Mouse (Mus musculus): ENCODE data around the gene Arhgef16. TPM values are rescaled to one million over a fixed set of nuclear protein-coding genes. Genes with fewer than 3 reads are reported as not detected.
A peak's percentile ranks its signal among the peaks of the same experiment; 100 is the strongest.

Gene Arhgef16
- polyA plus RNA-seq, 1 experiment from 2014 or later = 1.2 TPM

- H3K27ac ChIP-seq = no peak overlapping the region
- no peaks in the 10 kb centered on the region for H3K27me3 ChIP-seq
- H3K9me3 ChIP-seq = no peaks in the 10 kb centered on the region
- no peak overlapping the region for H3K4me2 ChIP-seq
- H3K9ac ChIP-seq = no peak overlapping the region
- ATAC-seq (ENCODE audit: low FRiP score) = no peak
- no peak overlapping the region for H3K4me3 ChIP-seq
- H3K36me3 ChIP-seq = no peaks in the 10 kb centered on the region
- peaks cover 36% of the 10 kb centered on the region for H3K4me1 ChIP-seq (replicated peaks)
- WGBS = 79% methylated on average over 7 of the region's 7 CpGs
These were observed 56.1 kb downstream of the Arhgef16 start for GRCm38 (mm10) chr4:154245342-154245741.

- H3K4me1 ChIP-seq (replicated peaks) = peaks cover 19% of the 10 kb centered on the region
- H3K9ac ChIP-seq = no peak overlapping the region
- H3K27me3 ChIP-seq = 0 out of 2 replicates have a peak, but pooled peaks cover 6% of the 10 kb centered on the region
- no peaks in the 10 kb centered on the region for H3K36me3 ChIP-seq
- no peak overlapping the region for H3K27ac ChIP-seq
- 76% methylated on average over 11 of the region's 11 CpGs for WGBS
- H3K9me3 ChIP-seq = no peaks in the 10 kb centered on the region
- no peak for ATAC-seq (ENCODE audit: low FRiP score)
- no peak overlapping the region for H3K4me2 ChIP-seq
- no peak overlapping the region for H3K4me3 ChIP-seq
These were observed 60.9 kb downstream of the Arhgef16 start for GRCm38 (mm10) chr4:154240608-154241007.

GRCm38 (mm10) chr4:154239199-154239598 is 62.3 kb downstream of the Arhgef16 start:
- Histone ChIP-seq H3K9me3 (no peaks in the 10 kb centered on the region), H3K4me1 (replicated peaks) (peaks cover 19% of the 10 kb centered on the region), H3K27me3 (0 out of 2 replicates have a peak, but pooled peaks cover 6% of the 10 kb centered on the region), H3K27ac (no peak overlapping the region), H3K4me2 (no peak overlapping the region), H3K4me3 (no peak overlapping the region), H3K36me3 (no peaks in the 10 kb centered on the region), H3K9ac (no peak overlapping the region)
- WGBS = 82% methylated on average over 8 of the region's 8 CpGs
- ATAC-seq (ENCODE audit: low FRiP score) = no peak

- no peak overlapping the region for H3K27ac ChIP-seq
- H3K4me2 ChIP-seq = peak overlapping the region; percentile 46
- H3K9me3 ChIP-seq = no peaks in the 10 kb centered on the region
- peaks cover 21% of the 10 kb centered on the region for H3K4me1 ChIP-seq (replicated peaks)
- ATAC-seq (ENCODE audit: low FRiP score) = peak; percentile 70
- WGBS = 4% methylated on average over 9 of the region's 9 CpGs
- peak overlapping the region; percentile 43; the same call in 1 of the 2 replicates for H3K9ac ChIP-seq
- H3K4me3 ChIP-seq = peak overlapping the region; percentile 7; the same call in 1 of the 2 replicates
- 0 out of 2 replicates have a peak, but pooled peaks cover 6% of the 10 kb centered on the region for H3K27me3 ChIP-seq
- no peaks in the 10 kb centered on the region for H3K36me3 ChIP-seq
These were observed 64.2 kb downstream of the Arhgef16 start for GRCm38 (mm10) chr4:154237306-154237705.

- H3K4me1 ChIP-seq (replicated peaks) = peaks cover 25% of the 10 kb centered on the region
- H3K9me3 ChIP-seq = no peaks in the 10 kb centered on the region
- H3K27ac ChIP-seq = no peak overlapping the region
- H3K4me3 ChIP-seq = no peak overlapping the region; the same call in 1 of the 2 replicates
- peak overlapping the region; percentile 46 for H3K4me2 ChIP-seq
- H3K9ac ChIP-seq = peak overlapping the region; percentile 43; the same call in 1 of the 2 replicates
- H3K27me3 ChIP-seq = 0 out of 2 replicates have a peak, but pooled peaks cover 6% of the 10 kb centered on the region
- no peaks in the 10 kb centered on the region for H3K36me3 ChIP-seq
- ATAC-seq (ENCODE audit: low FRiP score) = peak; percentile 67; the same call in 1 of the 2 replicates
- 10% methylated on average over 10 of the region's 10 CpGs for WGBS
These were observed 64.6 kb downstream of the Arhgef16 start for GRCm38 (mm10) chr4:154236893-154237292.

- Histone ChIP-seq H3K4me1 (replicated peaks) (peaks cover 34% of the 10 kb centered on the region), H3K27ac (no peak overlapping the region)
These were observed 65.5 kb downstream of the Arhgef16 start for GRCm38 (mm10) chr4:154236001-154236400.

GRCm38 (mm10) chr4:154232295-154232694 is 69.2 kb downstream of the Arhgef16 start:
- Histone ChIP-seq H3K4me1 (replicated peaks) (peaks cover 30% of the 10 kb centered on the region), H3K9me3 (no peaks in the 10 kb centered on the region), H3K27ac (no peak overlapping the region), H3K36me3 (no peaks in the 10 kb centered on the region), H3K4me3 (no peak overlapping the region), H3K27me3 (no peaks in the 10 kb centered on the region), H3K9ac (no peak overlapping the region), H3K4me2 (no peak overlapping the region)
- WGBS = 69% methylated on average over 4 of the region's 4 CpGs
- ATAC-seq (ENCODE audit: low FRiP score) = no peak

More at GRCm38 (mm10) chr4:154236001-154236400, 65.5 kb downstream of the Arhgef16 start:
- no peak overlapping the region for H3K4me2 ChIP-seq
- WGBS = 70% methylated on average over 3 of the region's 3 CpGs
- H3K9ac ChIP-seq = no peak overlapping the region
- H3K4me3 ChIP-seq = no peak overlapping the region
- 0 out of 2 replicates have a peak, but pooled peaks cover 6% of the 10 kb centered on the region for H3K27me3 ChIP-seq
- no peak for ATAC-seq (ENCODE audit: low FRiP score)
- no peaks in the 10 kb centered on the region for H3K9me3 ChIP-seq
- H3K36me3 ChIP-seq = no peaks in the 10 kb centered on the region

- no peaks in the 10 kb centered on the region for H3K36me3 ChIP-seq
- H3K27ac ChIP-seq = no peak overlapping the region
- no peak for ATAC-seq (ENCODE audit: low FRiP score)
- no peaks in the 10 kb centered on the region for H3K9me3 ChIP-seq
- H3K4me1 ChIP-seq (replicated peaks) = peaks cover 21% of the 10 kb centered on the region
- H3K9ac ChIP-seq = no peak overlapping the region
- no peak overlapping the region for H3K4me2 ChIP-seq
- 85% methylated on average over 7 of the region's 7 CpGs for WGBS
- no peak overlapping the region for H3K4me3 ChIP-seq
- no peaks in the 10 kb centered on the region for H3K27me3 ChIP-seq
These were observed 70.1 kb downstream of the Arhgef16 start for GRCm38 (mm10) chr4:154231380-154231779.

- ATAC-seq (ENCODE audit: low FRiP score) = no peak
- WGBS = 97% methylated on average over 9 of the region's 9 CpGs
- Histone ChIP-seq H3K27me3 (no peaks in the 10 kb centered on the region), H3K4me1 (replicated peaks) (peaks cover 25% of the 10 kb centered on the region), H3K27ac (no peak overlapping the region), H3K4me2 (no peak overlapping the region), H3K36me3 (no peaks in the 10 kb centered on the region), H3K9me3 (no peaks in the 10 kb centered on the region), H3K9ac (no peak overlapping the region), H3K4me3 (no peak overlapping the region)
These were observed 71.9 kb downstream of the Arhgef16 start for GRCm38 (mm10) chr4:154229569-154229968.

Other genes with a start within 250 kb of the Arhgef16 start
- gene Trp73, start 161.5 kb downstream of the Arhgef16 start, polyA plus RNA-seq (2015; fragmentation: Nextera tagmentation; extraction: Ambion mirVana) = 0.36 and 0.97 TPM in 2 replicates
- 46.0 and 47.3 TPM in 2 replicates for gene Wrap73, start 159.3 kb downstream of the Arhgef16 start, polyA plus RNA-seq (2015; fragmentation: Nextera tagmentation; extraction: Ambion mirVana)
- gene Tprgl, start 141.0 kb downstream of the Arhgef16 start, polyA plus RNA-seq (2015; fragmentation: Nextera tagmentation; extraction: Ambion mirVana) = 160 and 169 TPM in 2 replicates
- gene Megf6, start 130.9 kb downstream of the Arhgef16 start, polyA plus RNA-seq (2015; fragmentation: Nextera tagmentation; extraction: Ambion mirVana) = 9.6 and 10.2 TPM in 2 replicates
- gene B230104I21Rik, start 34.5 kb upstream of the Arhgef16 start, polyA plus RNA-seq (2015; fragmentation: Nextera tagmentation; extraction: Ambion mirVana) = not detected in 2 replicates